Mouse (Mus musculus) embryonic fibroblast, embryonic 13.5 days (primary cell): ENCODE measurements at regions not wholly inside any gene's neighbourhood (a gene's known extent, or its start where the extent isn't known, plus 50 kb on each side); places are given as distances from the start of the nearest gene placed in this dataset.

Experiments used
- CTCF ChIP-seq: IDR thresholded peaks from 2 replicates; pipeline ENCODE4 v1.5.1; 2011; ENCODE audit warnings: mild to moderate bottlenecking, control low read depth, low read length, moderate library complexity, borderline replicate concordance; ENCODE audit not compliant: insufficient read depth
- POLR2A ChIP-seq: IDR thresholded peaks from 2 replicates; pipeline ENCODE4 v1.6.1; 2011; ENCODE audit warnings: low read depth, mild to moderate bottlenecking, control low read depth, low read length, moderate library complexity

DNA sequence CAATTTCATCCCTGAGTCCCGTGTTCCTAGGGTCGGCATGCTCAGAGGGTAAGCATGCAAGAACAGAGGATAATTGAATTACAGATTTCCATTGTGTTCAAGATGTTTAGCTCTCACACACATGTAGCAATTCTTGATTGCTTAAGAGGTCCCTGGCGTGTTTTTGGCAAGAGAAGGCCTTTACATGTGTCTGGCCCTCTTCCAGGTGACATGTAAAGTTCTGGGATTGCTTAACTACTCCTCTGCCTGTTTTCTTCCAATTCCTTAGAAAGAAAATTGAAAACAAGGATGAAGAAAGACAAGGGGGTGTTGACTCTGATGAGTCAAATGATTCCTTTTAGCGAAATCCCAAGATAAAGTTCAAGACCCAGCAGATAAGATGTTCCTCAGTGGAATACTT lies 285.1 kb downstream of the Lyplal1 start:
- TF ChIP-seq CTCF = no peak
- no peak for TF ChIP-seq POLR2A
